Mouse (Mus musculus): ENCODE measurements around the gene Wapl. TPM values are rescaled to one million over a fixed set of nuclear protein-coding genes. Genes with fewer than 3 reads are reported as not detected.

Gene Wapl
- polyA plus RNA-seq, 1 experiment from 2014 or later, result 27.1 TPM

- Histone ChIP-seq H3K9me3 (no peaks in the 10 kb centered on the region), H3K4me3 (no peak overlapping the region), H3K36me3 (peaks cover 23% of the 10 kb centered on the region), H3K4me1 (no peaks in the 10 kb centered on the region), H3K27me3 (ENCODE audit: insufficient read depth, poor library complexity, severe bottlenecking) (no peaks in the 10 kb centered on the region), H3K27ac (no peak overlapping the region)
- DNase-seq (ENCODE audit: low spot score), result no peak
- 76% methylated on average over 3 of the region's 3 CpGs for WGBS
Observed at GRCm38 (mm10) chr14:34718150-34718549, 44.4 kb downstream of the Wapl start.

DNA sequence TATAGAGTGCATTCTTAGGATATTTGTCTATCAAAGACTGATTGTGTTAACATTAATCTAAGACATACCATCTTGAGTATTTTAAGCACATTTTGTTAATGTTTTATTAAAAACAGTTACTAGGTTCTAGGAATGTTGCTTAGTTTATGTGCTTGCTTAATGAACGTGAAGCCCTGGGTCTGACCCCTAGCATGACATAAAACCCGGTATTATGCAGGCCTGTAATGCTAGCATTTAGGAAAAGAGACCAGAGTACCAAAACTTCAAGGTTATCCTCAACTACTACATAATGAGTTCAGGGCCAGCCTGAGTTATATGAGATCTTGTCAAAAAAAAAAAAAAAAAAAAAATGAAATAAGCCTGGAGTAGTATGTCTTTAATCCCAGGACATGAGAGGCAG is 54.0 kb downstream of the Wapl start:
- no peak for DNase-seq (ENCODE audit: low spot score)
- Histone ChIP-seq H3K4me3 (no peak overlapping the region), H3K27me3 (ENCODE audit: insufficient read depth, poor library complexity, severe bottlenecking) (no peaks in the 10 kb centered on the region), H3K4me1 (no peaks in the 10 kb centered on the region), H3K27ac (no peak overlapping the region), H3K36me3 (peaks cover 50% of the 10 kb centered on the region), H3K9me3 (no peaks in the 10 kb centered on the region)
- WGBS, result 95% methylated on average over 2 of the region's 2 CpGs

- Histone ChIP-seq H3K27me3 (ENCODE audit: insufficient read depth, poor library complexity, severe bottlenecking) (no peaks in the 10 kb centered on the region), H3K9me3 (no peaks in the 10 kb centered on the region), H3K4me3 (no peak overlapping the region), H3K4me1 (no peaks in the 10 kb centered on the region), H3K36me3 (peaks cover 51% of the 10 kb centered on the region), H3K27ac (no peak overlapping the region)
- DNase-seq (ENCODE audit: low spot score), result no peak
- WGBS, result 91% methylated on average over 5 of the region's 5 CpGs
Observed at GRCm38 (mm10) chr14:34735405-34735804, 61.7 kb downstream of the Wapl start.

- WGBS, result 88% methylated on average over 1 of the region's 1 CpGs
Observed at GRCm38 (mm10) chr14:34745401-34745800, 71.7 kb downstream of the Wapl start.

DNA sequence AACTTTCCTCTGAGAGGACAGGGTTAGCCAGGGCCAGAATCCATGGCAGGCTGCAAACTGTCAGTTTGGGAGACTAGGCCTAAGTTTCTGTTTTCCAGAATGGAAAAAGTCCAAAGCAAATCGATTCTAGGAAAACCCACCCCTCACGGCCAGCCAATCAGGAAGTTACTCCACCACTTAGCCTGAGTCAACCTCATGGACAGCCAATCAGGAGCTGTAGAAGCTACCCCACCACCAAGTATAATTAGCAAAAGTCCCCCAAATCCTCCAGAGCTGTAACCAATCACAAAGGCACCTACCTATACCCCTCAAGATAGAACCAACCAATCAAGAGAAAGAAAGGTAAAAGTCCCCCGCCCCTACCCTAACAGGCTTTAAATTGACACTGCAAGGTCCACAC is 82.0 kb downstream of the Wapl start:
- no peak overlapping the region for H3K4me3 ChIP-seq
- 0 out of 2 replicates have a peak, but pooled peaks cover 5% of the 10 kb centered on the region for H3K4me1 ChIP-seq
- no peak overlapping the region for H3K27ac ChIP-seq
- no peaks in the 10 kb centered on the region for H3K9me3 ChIP-seq
- H3K36me3 ChIP-seq, result no peaks in the 10 kb centered on the region
- no peaks in the 10 kb centered on the region for H3K27me3 ChIP-seq (ENCODE audit: insufficient read depth, poor library complexity, severe bottlenecking)
- WGBS, result 74% methylated on average over 3 of the region's 3 CpGs
- DNase-seq (ENCODE audit: low spot score), result no peak

More at GRCm38 (mm10) chr14:34745401-34745800, 71.7 kb downstream of the Wapl start:
- Histone ChIP-seq H3K36me3 (peaks cover 65% of the 10 kb centered on the region), H3K4me3 (no peak overlapping the region), H3K4me1 (no peaks in the 10 kb centered on the region), H3K27ac (no peak overlapping the region), H3K9me3 (no peaks in the 10 kb centered on the region), H3K27me3 (ENCODE audit: insufficient read depth, poor library complexity, severe bottlenecking) (no peaks in the 10 kb centered on the region)
- DNase-seq (ENCODE audit: low spot score), result no peak

DNA sequence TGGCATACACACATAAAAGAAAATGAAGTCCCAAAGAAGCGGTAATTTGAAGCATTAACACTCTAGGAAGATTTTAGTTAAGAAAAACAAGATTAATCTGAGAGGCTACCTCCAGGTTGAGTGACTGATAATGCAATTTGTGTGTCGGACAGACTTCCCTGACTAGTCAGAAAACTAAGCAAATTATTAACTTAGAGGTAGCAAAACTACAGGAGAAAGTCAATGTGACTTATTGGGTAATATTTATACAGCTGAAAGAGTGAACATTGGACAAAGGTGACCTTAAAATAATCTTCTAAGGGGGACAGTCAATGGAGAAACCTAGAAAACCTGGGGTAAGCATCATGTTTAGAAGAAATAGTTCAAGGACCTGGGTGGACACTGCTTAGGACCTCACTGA is 86.2 kb downstream of the Wapl start:
- Histone ChIP-seq H3K4me1 (peaks cover 13% of the 10 kb centered on the region; the same call in 1 of the 2 replicates), H3K27me3 (ENCODE audit: insufficient read depth, poor library complexity, severe bottlenecking) (no peaks in the 10 kb centered on the region), H3K27ac (no peak overlapping the region), H3K4me3 (no peak overlapping the region), H3K36me3 (no peaks in the 10 kb centered on the region), H3K9me3 (no peaks in the 10 kb centered on the region)
- 69% methylated on average over 2 of the region's 2 CpGs for WGBS
- no peak for DNase-seq (ENCODE audit: low spot score)

- no peak for DNase-seq (ENCODE audit: low spot score)
- no peak overlapping the region for H3K4me3 ChIP-seq
- no peaks in the 10 kb centered on the region for H3K9me3 ChIP-seq
- no peaks in the 10 kb centered on the region for H3K36me3 ChIP-seq
- H3K4me1 ChIP-seq, result peaks cover 13% of the 10 kb centered on the region; the same call in 1 of the 2 replicates
- no peak overlapping the region for H3K27ac ChIP-seq
- whole genome bisulfite sequencing, result 89% methylated on average over 9 of the region's 9 CpGs
- no peaks in the 10 kb centered on the region for H3K27me3 ChIP-seq (ENCODE audit: insufficient read depth, poor library complexity, severe bottlenecking)
Observed at GRCm38 (mm10) chr14:34761082-34761959, 87.6 kb downstream of the Wapl start.

- no peaks in the 10 kb centered on the region for H3K27me3 ChIP-seq (ENCODE audit: insufficient read depth, poor library complexity, severe bottlenecking)
- H3K4me1 ChIP-seq, result peaks cover 13% of the 10 kb centered on the region; the same call in 1 of the 2 replicates
- H3K36me3 ChIP-seq, result no peaks in the 10 kb centered on the region
- DNase-seq (ENCODE audit: low spot score), result no peak
- no peak overlapping the region for H3K4me3 ChIP-seq
- WGBS, result 55% methylated on average over 10 of the region's 10 CpGs
- no peaks in the 10 kb centered on the region for H3K9me3 ChIP-seq
- H3K27ac ChIP-seq, result no peak overlapping the region; the same call in 1 of the 2 replicates
Observed at GRCm38 (mm10) chr14:34762682-34763081, 89.0 kb downstream of the Wapl start.

DNA sequence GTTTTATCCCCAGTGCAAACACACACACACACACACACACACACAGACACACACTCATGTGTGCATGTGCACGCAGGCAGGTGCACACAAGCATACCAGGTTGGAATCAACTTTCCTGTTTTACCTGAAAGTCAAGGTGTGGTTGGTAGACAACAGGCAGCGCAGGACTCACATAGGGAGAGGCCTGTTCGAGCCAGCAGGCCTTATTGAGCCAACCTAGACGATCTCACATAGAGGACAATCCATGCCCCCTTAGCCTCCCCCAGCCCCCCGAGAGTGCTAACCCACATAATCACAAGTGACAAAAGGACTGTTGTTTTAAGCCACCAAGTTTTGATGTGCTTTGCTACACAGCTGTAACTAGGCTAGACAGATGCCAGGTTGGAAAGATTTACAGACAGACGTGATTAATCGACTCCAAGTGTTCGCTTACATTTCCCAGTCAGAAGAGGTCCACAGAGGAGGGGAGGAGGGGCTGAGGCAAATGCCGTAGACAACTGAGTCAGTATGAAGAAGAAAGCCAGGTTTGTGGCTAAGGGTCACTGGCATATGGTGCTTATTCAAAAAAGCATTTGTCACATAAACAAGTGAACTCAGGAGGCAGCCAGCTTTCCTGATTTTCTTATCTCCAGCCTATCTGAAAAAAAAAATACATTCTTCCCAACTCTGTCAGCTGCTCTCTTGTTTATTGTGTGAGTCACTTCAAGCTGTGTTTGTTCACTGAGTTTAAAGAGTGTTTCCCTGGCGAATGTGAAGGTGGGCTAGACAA is 90.2 kb downstream of the Wapl start:
- Histone ChIP-seq H3K9me3 (no peaks in the 10 kb centered on the region), H3K27ac (no peak overlapping the region), H3K4me3 (no peak overlapping the region), H3K27me3 (ENCODE audit: insufficient read depth, poor library complexity, severe bottlenecking) (no peaks in the 10 kb centered on the region), H3K36me3 (no peaks in the 10 kb centered on the region), H3K4me1 (peaks cover 15% of the 10 kb centered on the region; the same call in 1 of the 2 replicates)
- 60% methylated on average over 10 of the region's 10 CpGs for WGBS
- no peak for DNase-seq (ENCODE audit: low spot score)

- H3K27me3 ChIP-seq (ENCODE audit: insufficient read depth, poor library complexity, severe bottlenecking), result peaks cover 7% of the 10 kb centered on the region; the same call in 1 of the 2 replicates
- no peak for DNase-seq (ENCODE audit: low spot score)
- no peak overlapping the region for H3K27ac ChIP-seq
- WGBS, result 76% methylated on average over 9 of the region's 9 CpGs
- H3K9me3 ChIP-seq, result no peaks in the 10 kb centered on the region
- no peak overlapping the region for H3K4me3 ChIP-seq
- H3K4me1 ChIP-seq, result peaks cover 18% of the 10 kb centered on the region
- no peaks in the 10 kb centered on the region for H3K36me3 ChIP-seq
Observed at GRCm38 (mm10) chr14:34764908-34765307, 91.2 kb downstream of the Wapl start.

DNA sequence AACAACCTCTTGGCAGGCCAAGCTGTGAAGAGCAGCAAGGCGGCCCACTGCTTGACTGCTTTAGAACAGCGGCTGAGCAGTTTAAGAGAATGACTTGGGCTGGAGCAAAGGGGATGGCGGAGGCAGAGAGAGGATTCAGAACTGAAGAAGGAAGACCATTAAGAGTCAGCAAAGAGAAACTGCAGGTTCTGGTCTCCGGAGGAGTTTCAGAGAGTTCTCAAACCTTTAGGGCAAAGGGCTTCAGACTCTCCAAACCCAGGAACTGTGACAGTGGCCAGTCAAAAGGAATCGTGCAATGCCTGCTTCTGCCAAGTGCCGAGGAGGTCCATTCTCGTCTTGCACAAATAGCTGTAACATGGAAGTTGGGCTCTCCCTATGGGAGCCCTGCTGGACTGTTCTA is 91.7 kb downstream of the Wapl start:
- Histone ChIP-seq H3K27ac (no peak overlapping the region), H3K36me3 (no peaks in the 10 kb centered on the region), H3K27me3 (ENCODE audit: insufficient read depth, poor library complexity, severe bottlenecking) (peaks cover 11% of the 10 kb centered on the region; the same call in 1 of the 2 replicates), H3K4me1 (peaks cover 18% of the 10 kb centered on the region), H3K4me3 (no peak overlapping the region), H3K9me3 (no peaks in the 10 kb centered on the region)
- WGBS, result 77% methylated on average over 7 of the region's 7 CpGs
- DNase-seq (ENCODE audit: low spot score), result no peak

DNA sequence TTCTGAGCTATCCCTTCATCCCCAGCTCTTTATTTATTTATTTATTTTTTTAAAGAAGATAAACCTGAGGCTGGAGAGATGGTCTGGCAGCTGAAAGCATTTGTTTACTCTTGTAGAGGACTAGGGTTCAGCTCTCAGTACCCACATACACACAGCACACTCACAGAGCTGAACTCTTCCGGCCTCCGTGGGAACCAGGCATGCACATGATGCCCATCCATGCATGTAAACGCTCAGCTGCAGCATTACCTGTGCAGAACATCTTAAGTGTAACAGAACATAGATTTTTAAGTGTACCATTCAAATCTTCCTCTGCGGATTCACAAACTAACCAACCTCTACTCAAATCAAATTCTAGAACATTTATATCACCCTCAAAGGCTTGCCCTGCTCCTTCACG is 92.5 kb downstream of the Wapl start:
- Histone ChIP-seq H3K4me1 (peaks cover 18% of the 10 kb centered on the region), H3K27me3 (ENCODE audit: insufficient read depth, poor library complexity, severe bottlenecking) (peaks cover 18% of the 10 kb centered on the region; the same call in 1 of the 2 replicates), H3K9me3 (no peaks in the 10 kb centered on the region), H3K27ac (no peak overlapping the region), H3K4me3 (no peak overlapping the region), H3K36me3 (no peaks in the 10 kb centered on the region)
- DNase-seq (ENCODE audit: low spot score), result no peak
- 84% methylated on average over 5 of the region's 5 CpGs for WGBS

- peak overlapping the region; percentile 69 for H3K4me3 ChIP-seq
- peaks cover 18% of the 10 kb centered on the region for H3K4me1 ChIP-seq
- no peaks in the 10 kb centered on the region for H3K9me3 ChIP-seq
- peak; percentile 92 for DNase-seq (ENCODE audit: low spot score)
- no peaks in the 10 kb centered on the region for H3K36me3 ChIP-seq
- H3K27ac ChIP-seq, result no peak overlapping the region
- H3K27me3 ChIP-seq (ENCODE audit: insufficient read depth, poor library complexity, severe bottlenecking), result peaks cover 18% of the 10 kb centered on the region; the same call in 1 of the 2 replicates
- WGBS, result 1% methylated on average over 10 of the region's 10 CpGs
Observed at GRCm38 (mm10) chr14:34768373-34768772, 94.6 kb downstream of the Wapl start.
